ENCODE assay signal across 9 mouse cellular contexts in genomic region chr1:133863257-133863997, GRCm38 (mm10). TPM values are rescaled to one million over a fixed set of nuclear protein-coding genes. Genes with fewer than 3 reads are reported as not detected.
DNase-seq lines count a peak whose midpoint lies in the region; ATAC-seq and TF ChIP-seq lines count a peak whose summit lies in the region.
"Had no signal": no experiment of that assay in that cellular context is flagged by ENCODE, and none has a peak within 500 bp of the region (broad histone marks: within the 10 kb centered on the region; RNA-seq: fewer than 3 reads in every experiment).

No protein-coding gene starts in this region.

- DNase-seq in testis, postnatal 14 days (ENCODE audit: low spot score): no peak
- peak; percentile 11 for DNase-seq in heart, adult 8-10 months (ENCODE audit: low spot score)
- no peak for DNase-seq in layer of hippocampus, adult 11-12 months (ENCODE audit: low spot score)
- no peak for DNase-seq in cerebellum, adult 11-12 months
- no peak for DNase-seq in cerebellum, postnatal 4 days (ENCODE audit: low spot score in 2 of 2)

- 0 out of 2 replicates have a peak, but pooled peaks have one; percentile 48 for ATAC-seq in limb, embryonic 15.5 days (ENCODE audit: insufficient number of reproducible peaks, low FRiP score, low TSS enrichment, low read depth)
- no peak; the same call in 1 of the 2 replicates for ATAC-seq in stomach, embryonic 15.5 days (ENCODE audit: insufficient read depth, low FRiP score, low read depth)

- WGBS in limb, embryonic 15.5 days: 24% methylated on average over 10 of the region's 10 CpGs
- WGBS in stomach, embryonic 15.5 days: 8% methylated on average over 10 of the region's 10 CpGs

- TF ChIP-seq CTCF in testis, adult 2 months (IDR thresholded peaks at IDR 0.05; ENCODE audit: control insufficient read depth, insufficient read depth, insufficient replicate concordance, low read depth, low read length): no peak

- no peak for TF ChIP-seq POLR2A in testis, adult 2 months (IDR thresholded peaks at IDR 0.05; ENCODE audit: control insufficient read depth, low read depth, low read length)

- no peaks in the 10 kb centered on the region for H3K27me3 ChIP-seq in testis, adult 2 months (ENCODE audit: control insufficient read depth, insufficient read depth, low read length)
- no peaks in the 10 kb centered on the region for H3K27me3 ChIP-seq in limb, embryonic 15.5 days
- no peaks in the 10 kb centered on the region for H3K27me3 ChIP-seq in stomach, embryonic 15.5 days (replicated peaks)

- no peaks in the 10 kb centered on the region for H3K36me3 ChIP-seq in testis, adult 2 months (ENCODE audit: control insufficient read depth, insufficient read depth, low read length)
- H3K36me3 ChIP-seq in limb, embryonic 15.5 days: no peaks in the 10 kb centered on the region
- H3K36me3 ChIP-seq in stomach, embryonic 15.5 days: no peaks in the 10 kb centered on the region

- H3K9ac ChIP-seq in limb, embryonic 15.5 days: no peak overlapping the region
- H3K9ac ChIP-seq in stomach, embryonic 15.5 days: no peak overlapping the region

- H3K9me3 ChIP-seq in limb, embryonic 15.5 days: no peaks in the 10 kb centered on the region
- H3K9me3 ChIP-seq in stomach, embryonic 15.5 days: no peaks in the 10 kb centered on the region

- H3K4me2 ChIP-seq in limb, embryonic 15.5 days: no peak overlapping the region
- H3K4me2 ChIP-seq in stomach, embryonic 15.5 days: no peak overlapping the region

- no peak overlapping the region for H3K4me3 ChIP-seq in testis, adult 2 months (ENCODE audit: control insufficient read depth, low read depth, low read length)
- no peak overlapping the region for H3K4me3 ChIP-seq in limb, embryonic 15.5 days
- no peak overlapping the region for H3K4me3 ChIP-seq in stomach, embryonic 15.5 days (replicated peaks)

- peaks cover 9% of the 10 kb centered on the region for H3K4me1 ChIP-seq in testis, adult 2 months (ENCODE audit: control insufficient read depth, insufficient read depth, low read length)
- H3K4me1 ChIP-seq in limb, embryonic 15.5 days: peaks cover 6% of the 10 kb centered on the region
- H3K4me1 ChIP-seq in stomach, embryonic 15.5 days: peaks cover 11% of the 10 kb centered on the region; the same call in 1 of the 2 replicates

- peak overlapping the region; percentile 48 for H3K27ac ChIP-seq in testis, adult 2 months (ENCODE audit: control insufficient read depth, insufficient read depth, low read depth, low read length)
- H3K27ac ChIP-seq in limb, embryonic 15.5 days: 0 out of 2 replicates have a peak overlapping the region, but pooled peaks have one; percentile 8
- peak overlapping the region; percentile 46 for H3K27ac ChIP-seq in stomach, embryonic 15.5 days

RNA-seq across cellular contexts. Expression of gene Optc, which starts 44.4 kb away (rescaled TPM):
- 0.86 and 1.5 TPM in 2 replicates for polyA plus RNA-seq in testis, adult 2 months (2012; rRNA removed)
- total RNA-seq in heart, adult 8-10 months (2022): under 1 TPM in 2 of 4 experiments, not detected in 2; 0.31 to 0.44 TPM
- polyA plus RNA-seq in limb, embryonic 15.5 days (2015; fragmentation: Nextera tagmentation; extraction: Ambion mirVana): 0.71 and 0.83 TPM in 2 replicates
- 1.7 and 1.8 TPM in 2 replicates for polyA plus RNA-seq in stomach, embryonic 15.5 days (2015; fragmentation: Nextera tagmentation; extraction: Ambion mirVana)
- total RNA-seq: neutrophil, adult 5-6 weeks had no signal

RNA-seq across cellular contexts. Expression of gene Prelp, which starts 57.8 kb away (rescaled TPM):
- polyA plus RNA-seq in testis, adult 2 months (2012; rRNA removed): 4.3 and 4.7 TPM in 2 replicates
- total RNA-seq in heart, adult 8-10 months (2022): 10 to 100 TPM; 26.0 to 28.4 (median 27.1) TPM
- 17.9 and 20.3 TPM in 2 replicates for polyA plus RNA-seq in limb, embryonic 15.5 days (2015; fragmentation: Nextera tagmentation; extraction: Ambion mirVana)
- polyA plus RNA-seq in stomach, embryonic 15.5 days (2015; fragmentation: Nextera tagmentation; extraction: Ambion mirVana): 2.2 and 2.4 TPM in 2 replicates
- total RNA-seq: neutrophil, adult 5-6 weeks had no signal
